Mouse (Mus musculus) yolk sac, embryonic 10.5 days (tissue): Measurements from ENCODE around the gene Ap3d1.
A peak's percentile ranks its signal among the peaks of the same experiment; 100 is the strongest.

Source experiments
- DNase-seq: peaks from one replicate; pipeline ENCODE4 v3.0.0-alpha.2; 2017; ENCODE audit warnings: low spot score

Ap3d1 gene

GRCm38 (mm10) chr10:80742180-80742978 lies at the start of gene Ap3d1:
Gene Ap3d1, minus strand, starts transcription at chr10:80742264.
- DNase-seq, result peak; percentile 99

- DNase-seq, result no peak
Observed at GRCm38 (mm10) chr10:80791476-80792174, 49.6 kb upstream of the Ap3d1 start.

DNA sequence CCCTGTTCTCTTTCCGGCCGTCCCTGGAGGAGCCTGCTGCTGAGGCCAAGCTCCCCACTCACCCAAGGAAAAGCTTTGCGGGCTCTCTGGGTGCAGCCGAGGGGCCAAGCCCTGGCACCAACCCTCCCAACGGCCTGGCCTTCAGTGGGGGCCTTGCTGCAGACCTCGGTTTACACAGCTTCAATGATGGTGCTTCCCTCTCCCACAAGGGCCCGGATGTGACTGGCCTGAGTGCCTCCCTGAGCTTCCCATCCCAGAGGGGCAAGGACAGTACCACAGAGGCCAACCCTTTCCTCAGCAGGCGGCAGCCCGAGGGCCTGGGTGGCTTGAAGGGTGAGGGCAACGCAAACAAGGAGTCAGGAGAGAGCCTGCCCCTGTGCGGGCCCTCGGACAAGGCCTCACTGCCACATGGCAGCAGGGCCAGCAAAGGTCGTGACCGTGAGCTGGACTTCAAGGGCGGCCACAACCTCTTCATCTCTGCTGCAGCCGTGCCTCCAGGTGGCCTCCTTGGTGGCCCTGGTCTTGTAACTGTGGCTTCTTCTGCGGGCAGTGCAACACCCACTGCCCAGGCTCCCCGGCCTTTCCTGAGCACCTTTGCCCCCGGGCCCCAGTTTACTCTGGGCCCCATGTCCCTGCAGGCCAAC lies 48.8 kb upstream of the Ap3d1 start:
- DNase-seq, result no peak

GRCm38 (mm10) chr10:80787517-80787916 lies 45.5 kb upstream of the Ap3d1 start:
- no peak for DNase-seq

DNA sequence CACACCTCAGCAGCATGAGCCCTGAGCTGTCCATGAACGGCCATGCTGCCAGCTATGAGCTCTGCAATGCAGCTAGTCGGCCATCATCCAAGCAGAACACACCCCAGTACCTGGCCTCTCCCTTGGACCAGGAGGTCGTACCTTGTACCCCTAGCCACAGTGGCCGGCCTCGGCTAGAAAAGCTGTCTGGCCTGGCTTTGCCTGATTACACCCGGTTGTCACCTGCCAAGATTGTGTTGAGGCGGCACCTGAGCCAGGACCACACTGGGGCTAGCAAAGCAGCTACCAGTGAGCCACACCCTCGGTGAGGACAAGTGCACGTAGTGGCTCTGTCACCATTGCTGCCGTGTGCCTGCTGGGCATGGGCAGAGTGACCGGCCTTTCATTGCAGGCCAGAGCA lies 43.9 kb upstream of the Ap3d1 start:
- DNase-seq, result no peak

DNA sequence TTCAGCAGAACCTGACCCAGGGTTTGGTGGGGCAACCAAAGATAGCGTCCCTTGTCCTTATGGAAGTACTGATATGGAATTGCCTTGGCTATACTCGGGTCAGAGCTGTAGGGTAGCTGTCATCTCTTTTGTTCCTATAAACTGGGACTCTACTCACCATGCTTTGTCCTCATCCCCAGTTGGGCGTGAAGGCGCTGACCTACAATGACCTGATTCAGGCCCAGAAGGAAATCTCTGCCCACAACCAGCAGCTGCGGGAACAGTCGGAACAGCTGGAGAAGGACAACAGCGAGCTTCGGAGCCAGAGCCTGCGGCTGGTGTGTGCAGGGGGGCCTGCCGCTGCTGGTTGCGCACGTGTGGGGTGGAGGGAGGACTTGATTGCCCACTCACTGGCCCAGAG lies 42.8 kb upstream of the Ap3d1 start:
- DNase-seq, result no peak

DNA sequence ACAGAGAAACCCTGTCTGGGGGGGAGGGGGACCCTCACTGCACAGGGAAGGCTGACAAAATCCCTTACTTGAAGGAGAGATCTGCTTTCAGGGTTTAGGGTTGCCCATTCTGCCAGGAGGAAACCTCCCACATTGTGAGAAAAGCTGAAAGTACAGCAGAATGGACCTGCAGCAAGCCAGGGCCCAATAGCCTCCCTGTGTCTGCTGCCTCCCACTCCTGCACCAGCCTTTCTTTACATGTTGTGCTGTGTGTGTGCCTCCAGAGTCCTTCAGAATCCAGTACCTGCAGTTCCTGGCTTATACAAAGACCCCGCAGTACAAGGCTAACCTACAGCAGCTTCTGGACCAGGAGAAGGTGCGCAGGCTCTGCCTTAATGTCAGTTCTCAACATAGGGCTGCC lies 42.2 kb upstream of the Ap3d1 start:
- no peak for DNase-seq

- DNase-seq, result no peak
Observed at GRCm38 (mm10) chr10:80779565-80779964, 37.5 kb upstream of the Ap3d1 start.

DNA sequence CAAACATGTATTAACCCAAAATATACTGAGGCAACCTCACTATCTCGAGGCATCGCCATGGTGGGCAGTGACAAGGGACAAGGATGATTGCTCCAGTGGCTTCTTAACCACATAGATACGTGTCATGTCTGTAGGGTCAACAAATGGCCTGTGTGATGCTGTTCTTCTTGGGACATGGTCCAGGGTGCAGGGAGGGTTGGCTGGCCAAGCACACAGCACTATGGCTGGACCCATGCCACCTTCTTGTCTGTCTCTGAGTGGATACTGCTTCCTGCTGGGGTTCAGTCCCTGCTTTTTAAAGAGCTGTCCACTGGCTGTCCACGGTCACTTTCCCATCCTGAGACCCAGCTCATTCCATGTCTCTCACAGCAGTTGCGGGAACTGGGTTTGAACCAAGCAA lies 35.1 kb upstream of the Ap3d1 start:
- no peak for DNase-seq

- DNase-seq, result no peak
Observed at GRCm38 (mm10) chr10:80776358-80776869, 34.4 kb upstream of the Ap3d1 start.

DNA sequence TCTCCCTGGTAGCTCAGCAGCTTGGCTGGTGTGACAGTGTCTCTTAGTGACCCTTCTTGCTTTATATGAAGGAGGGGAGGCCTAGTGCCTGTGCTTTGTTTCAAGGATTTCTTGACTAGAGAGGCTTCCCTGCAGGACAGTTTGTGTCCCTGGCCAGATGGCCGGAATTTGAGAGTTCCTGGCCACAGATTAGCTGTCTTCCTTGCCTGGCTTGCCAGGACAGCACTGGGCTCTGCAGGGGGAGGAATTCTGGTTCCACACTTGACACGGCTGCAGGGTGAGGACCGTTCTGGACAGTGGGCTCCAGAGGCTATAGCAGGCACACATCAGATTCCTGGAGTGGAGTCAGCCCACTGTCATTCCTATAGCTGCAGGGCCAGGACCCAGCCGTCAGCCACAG lies 33.7 kb upstream of the Ap3d1 start:
- DNase-seq, result no peak

- DNase-seq, result no peak
Observed at GRCm38 (mm10) chr10:80774981-80775380, 32.9 kb upstream of the Ap3d1 start.

DNA sequence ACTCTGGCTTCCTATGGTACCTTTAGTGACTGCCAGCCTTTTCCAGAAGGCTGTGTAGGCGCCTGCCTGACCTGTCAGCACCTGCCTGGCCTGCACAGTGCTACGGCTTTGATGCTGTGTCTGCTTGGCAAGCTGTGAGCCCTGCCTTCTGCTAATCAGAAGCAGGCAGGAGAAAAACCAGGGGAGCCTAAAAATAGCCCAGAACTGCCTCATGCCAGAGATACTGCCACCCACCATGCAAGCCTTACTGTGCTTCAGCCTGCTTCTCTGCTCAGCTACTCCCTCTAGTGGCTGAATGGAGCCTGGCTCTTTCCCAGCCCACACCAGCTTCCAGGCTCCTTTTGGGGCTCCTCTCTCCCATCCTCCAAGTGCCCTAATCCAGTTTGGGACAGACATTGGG lies 32.5 kb upstream of the Ap3d1 start:
- peak; percentile 65 for DNase-seq

DNA sequence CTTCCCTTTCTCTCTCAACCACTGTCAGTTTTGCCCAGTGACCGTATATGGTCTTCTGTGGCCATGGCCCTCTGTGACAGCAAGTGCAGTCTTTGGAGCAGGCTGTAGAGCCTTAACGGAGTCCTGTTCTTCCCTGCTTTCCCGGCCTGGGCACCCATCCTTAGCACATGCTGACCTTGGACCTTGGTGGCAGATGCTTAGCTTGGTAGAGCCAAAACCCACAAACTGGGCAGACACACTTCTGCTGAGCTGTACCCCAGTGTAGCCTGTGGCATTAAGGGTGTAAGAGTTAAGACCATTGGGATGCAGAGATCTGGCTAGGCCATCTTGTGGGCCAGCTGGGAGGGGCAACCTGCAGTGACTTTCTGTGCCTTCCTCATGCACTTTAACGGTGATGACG lies 31.8 kb upstream of the Ap3d1 start:
- DNase-seq, result no peak

- no peak for DNase-seq
Observed at GRCm38 (mm10) chr10:80768365-80768764, 26.3 kb upstream of the Ap3d1 start.

GRCm38 (mm10) chr10:80766161-80766815 lies 24.2 kb upstream of the Ap3d1 start:
- DNase-seq, result peak; percentile 55

DNA sequence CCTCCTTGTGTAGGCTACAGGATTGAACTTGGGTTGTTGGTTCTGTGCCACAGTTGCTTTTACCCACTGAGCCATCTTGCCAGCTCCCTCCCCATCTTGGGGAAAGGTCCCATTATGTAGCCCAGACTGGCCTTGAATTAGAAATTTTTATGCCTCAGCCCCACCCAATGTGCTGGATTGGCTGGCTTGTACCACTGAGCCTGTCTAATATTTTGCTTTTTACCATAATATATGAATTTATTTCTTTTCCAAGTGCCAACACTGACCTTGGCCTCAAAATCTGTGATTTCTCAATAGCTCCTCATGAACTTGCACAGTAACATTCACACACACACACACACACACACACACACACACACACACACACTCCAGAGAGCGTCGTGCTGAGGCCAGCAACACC lies 23.7 kb upstream of the Ap3d1 start:
- no peak for DNase-seq

DNA sequence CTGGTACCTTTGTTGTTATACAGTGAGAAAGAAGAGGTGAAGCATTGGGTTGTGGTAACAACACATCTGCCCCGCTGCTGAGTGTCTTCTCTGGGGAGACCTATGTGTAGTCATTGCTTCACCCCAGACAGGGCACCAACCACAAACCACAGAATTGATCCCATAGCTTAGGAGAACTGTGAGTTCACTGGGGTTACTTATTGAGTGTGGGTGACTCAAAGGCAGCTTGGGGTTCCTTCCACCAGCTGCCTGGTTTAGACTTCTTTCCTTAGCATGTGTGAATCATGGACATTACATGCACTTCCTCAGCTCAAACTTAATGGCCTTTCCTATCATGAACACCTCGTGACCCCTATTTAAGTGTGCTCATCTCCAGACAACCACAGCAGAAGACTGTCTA lies 21.4 kb upstream of the Ap3d1 start:
- no peak for DNase-seq

- DNase-seq, result peak; percentile 58
Observed at GRCm38 (mm10) chr10:80761821-80762220, 19.8 kb upstream of the Ap3d1 start.

GRCm38 (mm10) chr10:80760596-80761524 lies 18.8 kb upstream of the Ap3d1 start:
- peak; percentile 22 for DNase-seq

- DNase-seq, result peak; percentile 44
Observed at GRCm38 (mm10) chr10:80758651-80759050, 16.6 kb upstream of the Ap3d1 start.
